Mouse (Mus musculus) hindbrain, embryonic 16.5 days (tissue): Measurements from ENCODE around the gene Stau1. TPM values are rescaled to one million over a fixed set of nuclear protein-coding genes. Genes with fewer than 3 reads are reported as not detected.

Source experiments
- ATAC-seq: fragments of 200-750 bp; cut with Nextera tagmentation; 2 replicates; pipeline ENCODE4 v1.8.0; 2017; ENCODE audit warnings: moderate TSS enrichment, moderate library complexity
- H3K27ac ChIP-seq: fragments of 300-500 bp; sonication (generic); 2 replicates; pipeline ENCODE4 v1.5.1; 2014; ENCODE audit warnings: low read depth, mild to moderate bottlenecking, control low read depth, low read length, moderate library complexity
- H3K27me3 ChIP-seq: fragments of 300-500 bp; sonication (generic); replicated peaks from 2 replicates; pipeline ENCODE4 v1.6.1; 2014; ENCODE audit warnings: low read length; ENCODE audit not compliant: control insufficient read depth, insufficient read depth
- H3K36me3 ChIP-seq: fragments of 300-500 bp; sonication (generic); 2 replicates; pipeline ENCODE4 v1.6.1; 2014; ENCODE audit warnings: mild to moderate bottlenecking, low read length, moderate library complexity, mixed read lengths; ENCODE audit not compliant: control insufficient read depth, insufficient read depth
- H3K4me1 ChIP-seq: fragments of 300-500 bp; sonication (generic); 2 replicates; pipeline ENCODE4 v1.6.1; 2014; ENCODE audit warnings: low read depth, low read length; ENCODE audit not compliant: control insufficient read depth, insufficient read depth
- H3K4me2 ChIP-seq: fragments of 300-500 bp; sonication (generic); 2 replicates; pipeline ENCODE4 v1.6.1; 2014; ENCODE audit warnings: mild to moderate bottlenecking, low read length, control low read depth, moderate library complexity
- H3K4me3 ChIP-seq: fragments of 300-500 bp; sonication (generic); 2 replicates; pipeline ENCODE4 v1.5.1; 2014; ENCODE audit warnings: mild to moderate bottlenecking, low read length, control low read depth, moderate library complexity
- H3K9ac ChIP-seq: fragments of 300-500 bp; sonication (generic); 2 replicates; pipeline ENCODE4 v1.6.1; 2014; ENCODE audit warnings: low read depth, mild to moderate bottlenecking, control low read depth, low read length, moderate library complexity
- H3K9me3 ChIP-seq: fragments of 300-500 bp; sonication (generic); 2 replicates; pipeline ENCODE4 v1.6.1; 2014; ENCODE audit warnings: mild to moderate bottlenecking, low read length, moderate library complexity; ENCODE audit not compliant: control insufficient read depth
- WGBS: fragments of 180-500 bp; shearing (Covaris S2); extraction: QIAGEN DNeasy Blood & Tissue Kit; methylation state at CpG from one replicate; pipeline ENCODE4 v1.1.7; 2014; 5-methylcytosine and 5-hydroxymethylcytosine counted together
- polyA plus RNA-seq: library from polyadenylated mRNA; unstranded; fragments of >200 nt; fragmentation: Nextera tagmentation; extraction: Ambion mirVana; gene quantifications from 2 replicates; pipeline ENCODE4 v1.2.1, GENCODE M21; 2015

Stau1 gene
- polyA plus RNA-seq, 1 experiment from 2014 or later = 104 TPM

DNA sequence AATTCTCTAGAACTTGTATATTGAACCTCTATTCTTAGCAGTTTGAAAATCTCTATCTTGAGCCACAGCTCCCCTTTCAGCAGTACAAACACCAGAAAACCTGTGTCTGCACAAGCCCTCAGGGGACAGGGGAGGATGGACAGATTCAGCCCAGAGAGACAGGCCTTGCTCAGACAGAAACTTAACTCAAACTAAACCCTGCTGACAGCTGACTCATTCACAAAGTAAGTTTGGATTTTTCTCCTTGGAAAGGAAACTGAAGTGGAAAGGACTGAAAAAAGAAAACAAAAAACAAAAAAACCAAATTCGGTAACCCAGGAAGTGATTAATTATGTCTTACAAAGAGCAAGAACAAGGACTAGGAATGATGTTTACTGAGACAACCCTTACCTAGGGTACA is 22.9 kb downstream of the Stau1 start:
- Histone ChIP-seq H3K4me1 (peaks cover 16% of the 10 kb centered on the region), H3K4me3 (no peak overlapping the region), H3K9me3 (no peaks in the 10 kb centered on the region), H3K27me3 (no peaks in the 10 kb centered on the region), H3K4me2 (no peak overlapping the region), H3K27ac (no peak overlapping the region), H3K36me3 (no peaks in the 10 kb centered on the region), H3K9ac (no peak overlapping the region)
- ATAC-seq = no peak
- 63% methylated on average over 1 of the region's 1 CpGs for WGBS

DNA sequence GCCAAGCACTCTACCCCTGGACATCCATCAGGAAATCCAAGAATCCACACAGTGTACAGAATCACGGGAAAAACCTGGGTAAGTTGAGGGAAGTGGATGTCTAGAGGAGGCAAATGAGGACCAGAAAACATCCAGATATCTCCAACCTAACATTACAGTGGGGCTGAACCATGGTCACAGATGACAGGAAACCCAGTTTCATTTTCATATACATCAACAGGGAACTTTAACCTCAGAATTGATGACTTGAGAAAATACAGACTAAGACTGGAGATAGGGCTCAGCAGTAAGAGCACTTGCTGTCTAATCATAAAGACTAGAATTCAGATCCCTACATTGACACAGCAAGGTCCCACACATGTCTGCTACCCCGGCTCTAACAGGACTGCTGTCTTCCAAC is 31.3 kb downstream of the Stau1 start:
- no peak for ATAC-seq
- H3K27ac ChIP-seq = no peak overlapping the region
- WGBS = 97% methylated on average over 2 of the region's 2 CpGs
- no peaks in the 10 kb centered on the region for H3K4me1 ChIP-seq
- no peak overlapping the region for H3K4me2 ChIP-seq
- no peaks in the 10 kb centered on the region for H3K27me3 ChIP-seq
- no peaks in the 10 kb centered on the region for H3K9me3 ChIP-seq
- H3K4me3 ChIP-seq = no peak overlapping the region
- no peaks in the 10 kb centered on the region for H3K36me3 ChIP-seq
- H3K9ac ChIP-seq = no peak overlapping the region

DNA sequence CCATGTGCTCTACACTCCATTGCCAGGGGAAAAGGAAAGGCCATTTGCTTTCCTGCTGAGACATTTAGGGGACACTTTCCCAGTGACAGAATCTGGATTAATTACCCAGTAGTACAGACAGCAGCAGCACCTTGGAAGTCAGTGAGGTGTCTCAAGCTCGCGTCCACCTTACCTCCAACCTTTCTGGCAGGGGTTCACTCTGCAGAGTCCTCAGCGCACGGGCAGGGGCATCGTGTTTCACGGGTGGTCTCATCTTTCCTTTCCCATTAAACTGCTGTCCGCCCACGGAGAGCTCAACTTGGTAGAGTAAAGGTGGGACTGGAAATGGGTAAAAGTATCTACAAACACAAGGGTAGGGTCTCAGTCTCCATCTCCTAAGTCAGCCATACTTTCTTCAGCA is 32.8 kb downstream of the Stau1 start:
- Histone ChIP-seq H3K4me2 (no peak overlapping the region), H3K9ac (no peak overlapping the region), H3K4me1 (no peaks in the 10 kb centered on the region), H3K9me3 (no peaks in the 10 kb centered on the region), H3K27me3 (no peaks in the 10 kb centered on the region), H3K4me3 (no peak overlapping the region), H3K36me3 (peaks cover 6% of the 10 kb centered on the region; the same call in 1 of the 2 replicates), H3K27ac (no peak overlapping the region)
- WGBS = 97% methylated on average over 8 of the region's 8 CpGs
- no peak for ATAC-seq

DNA sequence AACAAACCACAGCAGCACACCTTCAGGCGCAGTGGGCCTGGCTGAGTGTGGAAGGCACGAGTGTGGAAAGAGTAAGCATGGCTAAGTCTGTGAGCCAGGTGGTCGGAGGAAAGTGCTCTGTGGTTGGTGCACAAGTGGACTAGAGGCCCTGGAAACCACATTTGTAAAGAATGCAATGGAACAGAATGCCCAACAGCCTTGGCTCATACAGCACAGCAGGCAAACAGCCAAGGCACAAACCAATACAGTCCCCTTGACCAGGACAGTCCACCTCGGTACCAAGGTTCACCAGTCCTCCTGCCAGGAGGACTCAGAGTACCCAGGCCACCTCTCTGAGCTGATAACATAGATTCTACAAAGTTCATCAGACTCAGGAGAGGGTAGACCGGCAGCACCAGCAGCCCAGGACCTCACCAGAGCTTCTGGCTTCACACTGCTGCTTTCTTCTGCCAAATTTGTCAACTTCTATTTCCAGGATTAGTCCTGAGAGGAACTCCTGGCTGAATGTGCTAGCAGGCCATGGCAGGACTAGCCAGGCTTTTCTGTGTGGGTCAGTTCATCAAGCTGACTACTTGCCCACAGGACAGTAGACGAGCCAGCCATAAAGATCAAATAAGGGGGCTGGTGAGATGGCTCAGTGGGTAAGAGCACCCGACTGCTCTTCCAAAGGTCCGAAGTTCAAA is 35.3 kb downstream of the Stau1 start:
- Histone ChIP-seq H3K4me2 (no peak overlapping the region), H3K4me1 (no peaks in the 10 kb centered on the region), H3K36me3 (peaks cover 16% of the 10 kb centered on the region; the same call in 1 of the 2 replicates), H3K9me3 (no peaks in the 10 kb centered on the region), H3K4me3 (no peak overlapping the region), H3K27me3 (no peaks in the 10 kb centered on the region), H3K27ac (no peak overlapping the region), H3K9ac (no peak overlapping the region)
- 82% methylated on average over 8 of the region's 8 CpGs for WGBS
- no peak for ATAC-seq

DNA sequence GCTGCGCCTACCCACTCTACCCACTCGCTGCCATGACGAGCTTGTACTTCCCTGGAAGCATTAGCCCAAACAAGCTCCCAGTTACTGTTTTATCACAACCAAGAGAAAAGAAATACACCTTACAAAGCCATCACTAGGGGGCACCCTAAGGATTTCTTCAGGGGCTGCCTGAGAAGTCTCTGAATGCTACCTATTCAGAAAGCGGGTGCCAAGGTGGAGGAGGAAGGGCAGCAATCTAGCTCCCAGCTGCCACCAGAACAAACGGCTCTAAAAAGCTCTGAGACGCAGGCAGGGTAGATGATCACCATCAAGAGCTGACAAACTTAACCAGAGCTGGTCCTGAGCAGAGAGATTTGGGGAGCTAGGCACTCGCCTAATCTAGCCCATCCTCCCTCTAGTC is 39.3 kb downstream of the Stau1 start:
- 60% methylated on average over 7 of the region's 7 CpGs for WGBS
- H3K36me3 ChIP-seq = peaks cover 33% of the 10 kb centered on the region

DNA sequence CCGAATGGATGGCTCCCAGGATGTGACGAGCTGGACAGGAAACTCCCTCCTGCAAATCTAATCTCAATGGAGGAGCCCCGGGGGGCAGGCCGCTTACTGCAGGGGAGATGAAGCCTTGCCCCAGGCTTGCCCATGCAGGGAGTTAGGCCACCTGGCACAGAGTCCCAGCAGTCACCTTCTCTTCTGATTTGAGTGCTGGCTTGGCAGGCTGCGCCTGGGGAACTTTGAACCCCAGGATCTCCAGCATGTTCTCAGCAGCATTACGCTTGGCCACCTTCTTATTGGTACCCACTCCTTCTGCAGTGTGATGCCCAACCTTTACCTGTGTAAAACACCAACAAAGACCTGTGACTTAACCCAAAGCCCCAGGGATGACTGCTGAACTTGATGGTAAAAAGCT is 43.9 kb downstream of the Stau1 start:
- Histone ChIP-seq H3K36me3 (peaks cover 52% of the 10 kb centered on the region), H3K9me3 (no peaks in the 10 kb centered on the region), H3K9ac (no peak overlapping the region), H3K27ac (no peak overlapping the region), H3K4me3 (no peak overlapping the region), H3K4me1 (no peaks in the 10 kb centered on the region), H3K4me2 (no peak overlapping the region), H3K27me3 (no peaks in the 10 kb centered on the region)
- WGBS = 80% methylated on average over 6 of the region's 6 CpGs
- no peak for ATAC-seq

More for the DNA sequence above, 39.3 kb downstream of the Stau1 start:
- Histone ChIP-seq H3K9me3 (no peaks in the 10 kb centered on the region), H3K4me1 (no peaks in the 10 kb centered on the region), H3K4me3 (no peak overlapping the region), H3K27ac (no peak overlapping the region), H3K27me3 (no peaks in the 10 kb centered on the region), H3K4me2 (no peak overlapping the region), H3K9ac (no peak overlapping the region)
- no peak for ATAC-seq

DNA sequence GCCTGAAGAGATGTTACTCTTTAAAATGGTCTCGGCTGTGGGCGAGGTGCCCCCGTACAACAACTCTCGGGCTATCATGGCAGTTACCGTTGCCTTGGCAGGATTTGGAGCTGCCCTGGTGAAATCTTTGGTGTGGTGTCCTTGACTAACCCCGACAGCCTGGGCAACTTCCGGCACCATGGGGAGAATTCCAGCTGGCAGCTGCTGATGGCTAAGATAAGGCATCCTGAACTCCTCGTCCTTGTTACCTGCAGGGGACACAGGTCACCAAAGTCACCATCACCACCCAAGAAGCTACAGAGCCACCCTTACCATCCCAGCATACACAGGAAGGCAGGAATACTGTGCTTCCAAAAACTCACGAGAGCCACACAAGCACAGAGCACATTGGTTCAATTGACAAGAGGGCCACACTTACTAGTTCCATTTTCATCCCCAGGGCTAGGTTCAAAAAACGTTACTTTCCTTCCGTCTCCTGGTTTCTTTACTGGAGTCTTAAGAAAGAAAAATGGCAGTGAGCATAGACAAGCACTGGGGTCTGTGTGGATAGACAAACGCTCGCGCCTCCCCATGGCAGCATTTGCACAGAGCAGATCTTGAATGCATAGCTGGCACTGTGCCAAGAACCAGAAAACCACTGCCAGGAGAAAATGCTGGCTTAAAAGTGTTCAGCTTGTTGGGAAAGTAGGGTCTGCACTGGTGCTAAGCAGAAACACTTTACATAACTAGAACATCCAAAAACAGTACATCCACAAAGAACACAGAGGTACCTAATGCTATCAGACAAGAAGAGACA is 45.0 kb downstream of the Stau1 start:
- H3K4me2 ChIP-seq = no peak overlapping the region
- 65% methylated on average over 14 of the region's 14 CpGs for WGBS
- no peak overlapping the region for H3K4me3 ChIP-seq
- H3K4me1 ChIP-seq = no peaks in the 10 kb centered on the region
- no peaks in the 10 kb centered on the region for H3K27me3 ChIP-seq
- no peaks in the 10 kb centered on the region for H3K9me3 ChIP-seq
- H3K9ac ChIP-seq = no peak overlapping the region
- peaks cover 56% of the 10 kb centered on the region for H3K36me3 ChIP-seq
- no peak overlapping the region for H3K27ac ChIP-seq
- no peak for ATAC-seq

DNA sequence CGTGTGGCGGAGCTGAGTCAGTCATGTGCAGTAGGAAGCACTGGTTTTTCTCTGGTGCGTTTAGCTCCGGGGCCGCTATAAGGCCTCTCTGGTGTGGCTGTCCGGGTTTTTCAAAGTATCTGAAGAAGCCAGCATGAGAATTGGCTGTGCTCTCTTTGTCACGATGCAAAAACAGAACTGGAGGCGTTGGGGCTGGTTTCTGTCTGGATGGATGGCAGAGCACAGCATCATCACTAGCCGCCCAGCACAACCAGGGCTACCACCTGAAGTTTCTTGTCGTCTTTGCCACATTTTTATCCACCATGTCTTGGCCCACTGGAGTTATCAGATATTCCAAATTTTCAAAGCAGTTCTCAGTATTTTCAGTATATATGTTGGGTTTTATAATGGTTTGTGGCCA is 47.2 kb downstream of the Stau1 start:
- H3K4me1 ChIP-seq = no peaks in the 10 kb centered on the region
- H3K36me3 ChIP-seq = peaks cover 64% of the 10 kb centered on the region
- H3K9ac ChIP-seq = no peak overlapping the region
- no peak overlapping the region for H3K27ac ChIP-seq
- H3K4me2 ChIP-seq = no peak overlapping the region
- no peaks in the 10 kb centered on the region for H3K9me3 ChIP-seq
- no peak overlapping the region for H3K4me3 ChIP-seq
- 87% methylated on average over 10 of the region's 10 CpGs for WGBS
- H3K27me3 ChIP-seq = no peaks in the 10 kb centered on the region
- no peak for ATAC-seq

DNA sequence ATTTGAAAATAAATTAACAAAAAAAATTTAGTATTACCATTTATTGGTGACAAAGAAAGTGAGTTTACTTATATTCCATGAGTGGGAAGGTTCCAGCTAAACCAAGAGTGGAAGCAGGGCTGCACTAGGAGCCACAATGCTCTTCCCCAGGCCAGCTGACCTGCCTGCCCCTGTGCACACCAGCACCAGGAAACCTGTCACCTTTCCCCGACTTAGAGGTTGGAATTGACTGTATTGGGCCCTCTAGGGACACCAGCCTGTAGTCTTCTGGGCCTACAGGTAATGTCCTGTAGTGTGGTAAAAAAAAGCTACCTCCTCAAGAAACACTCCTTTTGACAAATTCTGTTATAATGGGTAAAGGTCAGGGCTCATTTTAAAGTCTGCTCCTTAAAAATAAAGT is 47.9 kb downstream of the Stau1 start:
- H3K27me3 ChIP-seq = no peaks in the 10 kb centered on the region
- H3K4me3 ChIP-seq = no peak overlapping the region
- 75% methylated on average over 1 of the region's 1 CpGs for WGBS
- H3K27ac ChIP-seq = no peak overlapping the region
- no peaks in the 10 kb centered on the region for H3K4me1 ChIP-seq
- peaks cover 67% of the 10 kb centered on the region for H3K36me3 ChIP-seq
- H3K9me3 ChIP-seq = no peaks in the 10 kb centered on the region
- ATAC-seq = no peak
- H3K4me2 ChIP-seq = no peak overlapping the region
- no peak overlapping the region for H3K9ac ChIP-seq
